Mouse (Mus musculus): Measurements from ENCODE around the gene Ercc1. TPM values are rescaled to one million over a fixed set of nuclear protein-coding genes. Genes with fewer than 3 reads are reported as not detected.

The Ercc1 gene
- polyA plus RNA-seq (2015; fragmentation: Nextera tagmentation; extraction: Ambion mirVana) = 68.4 and 68.8 TPM in 2 replicates

- DNase-seq (ENCODE audit: low spot score) = no peak
- Histone ChIP-seq H3K9me3 (replicated peaks; ENCODE audit: low read length) (no peaks in the 10 kb centered on the region), H3K36me3 (ENCODE audit: insufficient read depth, low read length) (peaks cover 17% of the 10 kb centered on the region; the same call in 1 of the 2 replicates), H3K9ac (ENCODE audit: low read depth, low read length) (peak within 1 kb of the TSS; percentile 69), H3K4me2 (ENCODE audit: low read length) (peak within 1 kb of the TSS; percentile 62), H3K27me3 (ENCODE audit: insufficient read depth, low read length) (0 out of 2 replicates have a peak, but pooled peaks cover 6% of the 10 kb centered on the region), H3K4me3 (replicated peaks; ENCODE audit: low read depth, low read length) (peak within 1 kb of the TSS; percentile 67), H3K4me1 (replicated peaks; ENCODE audit: insufficient read depth, low read length) (peaks cover 20% of the 10 kb centered on the region), H3K27ac (peak within 1 kb of the TSS; percentile 93)
- 23% methylated on average over 12 of the region's 12 CpGs for WGBS
- no peak for ATAC-seq (replicated peaks; ENCODE audit: low FRiP score, low read depth)
- TF ChIP-seq CTCF (IDR thresholded peaks at IDR 0.05; ENCODE audit: low read depth) = no peak
These were observed at the start of gene Ercc1 for GRCm38 (mm10) chr7:19344237-19344847. Gene Ercc1, plus strand, starts transcription at chr7:19344778.

- Histone ChIP-seq H3K4me2 (ENCODE audit: low read length) (peak overlapping the region; percentile 50), H3K9me3 (replicated peaks; ENCODE audit: low read length) (no peaks in the 10 kb centered on the region), H3K9ac (ENCODE audit: low read depth, low read length) (peak overlapping the region; percentile 28), H3K4me1 (replicated peaks; ENCODE audit: insufficient read depth, low read length) (0 out of 2 replicates have a peak, but pooled peaks cover 5% of the 10 kb centered on the region), H3K36me3 (ENCODE audit: insufficient read depth, low read length) (no peaks in the 10 kb centered on the region), H3K27me3 (ENCODE audit: insufficient read depth, low read length) (no peaks in the 10 kb centered on the region), H3K27ac (no peak overlapping the region), H3K4me3 (replicated peaks; ENCODE audit: low read depth, low read length) (peak overlapping the region; percentile 19)
- DNase-seq (ENCODE audit: low spot score) (peak; percentile 95), ATAC-seq (replicated peaks; ENCODE audit: low FRiP score, low read depth) (peak; percentile 51; the same call in 1 of the 2 replicates)
- peak; percentile 92 for TF ChIP-seq CTCF (IDR thresholded peaks at IDR 0.05; ENCODE audit: low read depth)
- 15% methylated on average over 21 of the region's 22 CpGs for WGBS
These were observed 48.9 kb upstream of the Ercc1 start for GRCm38 (mm10) chr7:19295503-19296185.

GRCm38 (mm10) chr7:19297034-19297433 is 47.5 kb upstream of the Ercc1 start:
- no peak for ATAC-seq (replicated peaks; ENCODE audit: low FRiP score, low read depth)
- no peak overlapping the region for H3K9ac ChIP-seq (ENCODE audit: low read depth, low read length)
- TF ChIP-seq CTCF (IDR thresholded peaks at IDR 0.05; ENCODE audit: low read depth) = peak; percentile 28; the same call in 1 of the 2 replicates

GRCm38 (mm10) chr7:19297794-19298193 is 46.8 kb upstream of the Ercc1 start:
- DNase-seq (ENCODE audit: low spot score) (no peak), ATAC-seq (replicated peaks; ENCODE audit: low FRiP score, low read depth) (no peak)
- TF ChIP-seq CTCF (IDR thresholded peaks at IDR 0.05; ENCODE audit: low read depth) = no peak
- Histone ChIP-seq H3K36me3 (ENCODE audit: insufficient read depth, low read length) (no peaks in the 10 kb centered on the region), H3K4me1 (replicated peaks; ENCODE audit: insufficient read depth, low read length) (peaks cover 4% of the 10 kb centered on the region; the same call in 1 of the 2 replicates), H3K9ac (ENCODE audit: low read depth, low read length) (no peak overlapping the region), H3K4me3 (replicated peaks; ENCODE audit: low read depth, low read length) (no peak overlapping the region), H3K4me2 (ENCODE audit: low read length) (no peak overlapping the region), H3K27me3 (ENCODE audit: insufficient read depth, low read length) (peaks cover 10% of the 10 kb centered on the region; the same call in 1 of the 2 replicates), H3K27ac (no peak overlapping the region), H3K9me3 (replicated peaks; ENCODE audit: low read length) (no peaks in the 10 kb centered on the region)
- 91% methylated on average over 5 of the region's 5 CpGs for WGBS

More at GRCm38 (mm10) chr7:19297034-19297433, 47.5 kb upstream of the Ercc1 start:
- peaks cover 3% of the 10 kb centered on the region; the same call in 1 of the 2 replicates for H3K27me3 ChIP-seq (ENCODE audit: insufficient read depth, low read length)
- no peaks in the 10 kb centered on the region for H3K36me3 ChIP-seq (ENCODE audit: insufficient read depth, low read length)
- no peak overlapping the region for H3K27ac ChIP-seq
- H3K4me2 ChIP-seq (ENCODE audit: low read length) = no peak overlapping the region
- no peak for DNase-seq (ENCODE audit: low spot score)
- no peak overlapping the region for H3K4me3 ChIP-seq (replicated peaks; ENCODE audit: low read depth, low read length)
- 90% methylated on average over 6 of the region's 6 CpGs for WGBS
- H3K4me1 ChIP-seq (replicated peaks; ENCODE audit: insufficient read depth, low read length) = peaks cover 4% of the 10 kb centered on the region; the same call in 1 of the 2 replicates
- H3K9me3 ChIP-seq (replicated peaks; ENCODE audit: low read length) = no peaks in the 10 kb centered on the region

- Histone ChIP-seq H3K36me3 (ENCODE audit: insufficient read depth, low read length) (no peaks in the 10 kb centered on the region), H3K4me1 (replicated peaks; ENCODE audit: insufficient read depth, low read length) (peaks cover 4% of the 10 kb centered on the region; the same call in 1 of the 2 replicates), H3K9me3 (replicated peaks; ENCODE audit: low read length) (no peaks in the 10 kb centered on the region), H3K27ac (no peak overlapping the region), H3K27me3 (ENCODE audit: insufficient read depth, low read length) (peaks cover 19% of the 10 kb centered on the region), H3K4me3 (replicated peaks; ENCODE audit: low read depth, low read length) (no peak overlapping the region), H3K9ac (ENCODE audit: low read depth, low read length) (no peak overlapping the region), H3K4me2 (ENCODE audit: low read length) (no peak overlapping the region)
- ATAC-seq (replicated peaks; ENCODE audit: low FRiP score, low read depth) = no peak
- peak; percentile 65 for DNase-seq (ENCODE audit: low spot score)
- 23% methylated on average over 3 of the region's 3 CpGs for WGBS
- TF ChIP-seq CTCF (IDR thresholded peaks at IDR 0.05; ENCODE audit: low read depth) = peak; percentile 79
These were observed 45.4 kb upstream of the Ercc1 start for GRCm38 (mm10) chr7:19299194-19299593.
